Mouse (Mus musculus) olfactory bulb, adult 2 months (tissue): ENCODE data around the gene Fam163a.

Experiments used
- CTCF ChIP-seq: fragments of 200-500 bp; IDR thresholded peaks from 2 replicates; pipeline ENCODE4 v1.5.1; 2012; ENCODE audit warnings: low read depth, mild to moderate bottlenecking, low read length, moderate library complexity; ENCODE audit not compliant: insufficient read depth
- POLR2A ChIP-seq: fragments of 200-500 bp; IDR thresholded peaks from 2 replicates; pipeline ENCODE4 v1.6.1; 2012; ENCODE audit warnings: mild to moderate bottlenecking, low read depth, low read length, moderate library complexity; ENCODE audit not compliant: insufficient read depth

DNA sequence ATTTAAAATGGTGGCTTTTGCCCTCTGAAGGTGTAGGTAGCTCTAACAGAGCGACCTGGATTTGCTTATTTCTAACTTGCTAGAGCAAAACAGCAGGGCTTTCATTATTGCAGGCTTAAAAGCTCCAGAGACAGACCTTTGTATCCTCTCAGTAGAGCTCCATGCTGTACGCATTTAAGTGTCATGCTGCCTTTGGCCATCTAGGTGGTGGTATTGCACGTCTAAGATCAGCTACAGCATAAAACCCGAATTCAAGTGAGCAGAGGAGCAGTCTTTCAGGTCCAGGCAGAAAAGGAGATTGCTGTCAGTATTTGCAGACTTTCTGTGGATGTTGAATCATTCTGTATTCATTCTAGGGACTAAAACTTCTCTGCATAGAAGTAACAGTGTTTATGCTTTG, 161.8 kb downstream of the Fam163a start:
- TF ChIP-seq CTCF (no peak), POLR2A (no peak)
